Mouse (Mus musculus): Measurements from ENCODE around the gene Gskip. TPM values are rescaled to one million over a fixed set of nuclear protein-coding genes. Genes with fewer than 3 reads are reported as not detected.
A peak's percentile ranks its signal among the peaks of the same experiment; 100 is the strongest.

The Gskip gene
- polyA plus RNA-seq, 1 experiment from 2014 or later: 29.4 TPM

DNA sequence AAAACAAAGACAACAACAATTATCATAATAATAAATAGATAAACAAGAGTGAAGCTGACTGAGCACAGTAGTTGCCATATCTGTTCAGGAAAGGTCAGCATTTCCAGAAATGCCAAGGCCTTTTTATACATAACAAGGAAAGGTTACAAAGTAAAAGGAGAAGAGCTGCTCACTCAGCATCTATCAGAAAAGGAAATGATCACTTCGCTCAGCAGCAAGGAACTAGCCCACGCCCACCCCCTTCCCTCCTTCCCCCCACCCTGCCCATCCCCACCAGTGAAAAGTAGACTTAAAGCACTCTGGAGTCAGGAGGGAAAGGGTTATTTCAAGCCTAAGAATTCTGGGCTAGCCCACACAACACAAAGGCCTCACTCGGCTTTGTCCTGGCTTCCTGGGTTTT, 35.6 kb downstream of the Gskip start:
- Histone ChIP-seq H3K9ac (replicated peaks; ENCODE audit: low read length) (no peak overlapping the region), H3K27ac (ENCODE audit: low read length) (no peak overlapping the region), H3K4me1 (ENCODE audit: insufficient read depth, low read length) (no peaks in the 10 kb centered on the region), H3K36me3 (ENCODE audit: insufficient read depth, low read length) (no peaks in the 10 kb centered on the region), H3K4me3 (ENCODE audit: low read length) (no peak overlapping the region), H3K27me3 (ENCODE audit: insufficient read depth, low read length) (no peaks in the 10 kb centered on the region), H3K4me2 (replicated peaks; ENCODE audit: low read depth, low read length) (no peak overlapping the region), H3K9me3 (ENCODE audit: low read length) (no peaks in the 10 kb centered on the region)
- ATAC-seq (ENCODE audit: low FRiP score, low TSS enrichment): no peak
- WGBS: 69% methylated on average over 3 of the region's 3 CpGs

DNA sequence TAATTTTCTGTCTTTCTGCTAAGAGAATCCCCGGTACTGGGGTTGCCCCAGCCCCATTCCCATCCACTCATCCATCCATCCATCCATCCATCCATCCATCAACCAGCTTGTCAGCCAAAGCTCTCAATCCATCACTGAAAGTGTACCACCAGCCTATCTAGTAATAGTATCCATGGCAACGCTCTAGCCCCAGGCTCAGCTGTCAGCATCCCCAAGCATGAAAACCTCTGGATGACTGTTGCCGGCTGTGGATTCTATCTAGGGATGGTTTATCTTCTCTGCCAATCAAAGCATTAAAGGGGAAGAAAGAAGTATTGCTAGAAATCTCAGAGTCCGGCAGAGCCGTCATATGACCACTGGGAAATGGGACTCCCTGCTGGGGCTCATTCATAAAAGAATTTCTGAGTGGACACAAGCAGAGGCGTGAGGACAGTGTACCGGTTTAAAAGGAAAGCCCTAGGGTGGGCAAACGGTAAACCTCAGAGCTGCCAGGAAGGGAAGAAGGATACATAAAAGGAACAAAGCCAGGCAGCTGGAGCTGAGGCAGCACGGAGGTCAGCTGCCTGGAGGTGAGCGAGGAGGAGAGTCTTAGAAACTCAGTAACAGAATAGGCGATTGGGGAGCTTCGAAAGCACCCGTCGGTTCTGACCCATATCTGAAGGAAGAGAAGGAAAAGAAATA, 37.0 kb downstream of the Gskip start:
- Histone ChIP-seq H3K4me3 (ENCODE audit: low read length) (no peak overlapping the region), H3K4me2 (replicated peaks; ENCODE audit: low read depth, low read length) (no peak overlapping the region), H3K27me3 (ENCODE audit: insufficient read depth, low read length) (no peaks in the 10 kb centered on the region), H3K27ac (ENCODE audit: low read length) (no peak overlapping the region), H3K9ac (replicated peaks; ENCODE audit: low read length) (no peak overlapping the region), H3K4me1 (ENCODE audit: insufficient read depth, low read length) (no peaks in the 10 kb centered on the region), H3K9me3 (ENCODE audit: low read length) (no peaks in the 10 kb centered on the region), H3K36me3 (ENCODE audit: insufficient read depth, low read length) (no peaks in the 10 kb centered on the region)
- WGBS: 72% methylated on average over 14 of the region's 14 CpGs
- ATAC-seq (ENCODE audit: low FRiP score, low TSS enrichment): no peak

DNA sequence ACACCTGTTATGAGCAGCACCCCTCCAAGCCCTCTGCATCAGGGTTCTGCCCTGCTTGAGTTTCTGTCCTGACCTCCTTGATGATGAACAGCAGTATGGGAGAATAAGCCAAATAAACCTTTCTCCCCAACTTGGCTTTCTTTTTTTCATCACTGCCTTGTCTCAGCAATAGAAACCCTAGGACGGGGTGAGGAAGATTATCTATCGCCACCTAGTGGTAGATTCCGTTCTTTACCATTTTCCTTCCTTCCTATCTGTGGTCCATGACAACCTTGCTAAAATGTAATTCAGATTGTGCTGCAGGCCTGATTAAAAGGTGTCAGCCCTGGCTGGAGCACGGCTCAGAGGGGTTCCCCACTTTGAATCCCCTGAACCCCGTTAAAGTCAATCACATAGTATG, 38.0 kb downstream of the Gskip start:
- ATAC-seq (ENCODE audit: low FRiP score, low TSS enrichment): peak; percentile 29; the same call in 1 of the 2 replicates
- Histone ChIP-seq H3K4me1 (ENCODE audit: insufficient read depth, low read length) (no peaks in the 10 kb centered on the region), H3K27ac (ENCODE audit: low read length) (no peak overlapping the region), H3K27me3 (ENCODE audit: insufficient read depth, low read length) (no peaks in the 10 kb centered on the region), H3K9me3 (ENCODE audit: low read length) (no peaks in the 10 kb centered on the region), H3K4me2 (replicated peaks; ENCODE audit: low read depth, low read length) (no peak overlapping the region), H3K36me3 (ENCODE audit: insufficient read depth, low read length) (no peaks in the 10 kb centered on the region), H3K4me3 (ENCODE audit: low read length) (no peak overlapping the region), H3K9ac (replicated peaks; ENCODE audit: low read length) (no peak overlapping the region)
- 3% methylated on average over 5 of the region's 5 CpGs for WGBS

DNA sequence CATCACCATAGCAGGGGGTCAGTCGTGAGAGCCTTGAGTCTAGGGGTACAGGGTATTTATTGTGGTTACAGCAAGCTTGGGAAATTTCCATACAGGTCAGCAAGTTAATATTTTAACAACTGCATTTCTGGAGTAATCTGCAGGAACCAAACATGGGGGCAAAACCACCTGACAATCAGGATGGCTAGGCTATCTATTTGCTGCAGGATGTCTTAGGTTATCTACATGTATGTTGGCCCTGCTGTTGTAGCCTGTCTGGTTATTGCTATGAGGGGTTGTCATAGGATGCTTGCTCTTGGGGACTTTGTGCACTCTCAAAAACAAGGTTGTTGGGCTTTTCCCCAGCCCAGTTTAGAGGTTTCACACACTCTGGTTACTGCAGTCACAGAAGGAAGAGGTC, 40.0 kb downstream of the Gskip start:
- H3K4me2 ChIP-seq (replicated peaks; ENCODE audit: low read depth, low read length): no peak overlapping the region

DNA sequence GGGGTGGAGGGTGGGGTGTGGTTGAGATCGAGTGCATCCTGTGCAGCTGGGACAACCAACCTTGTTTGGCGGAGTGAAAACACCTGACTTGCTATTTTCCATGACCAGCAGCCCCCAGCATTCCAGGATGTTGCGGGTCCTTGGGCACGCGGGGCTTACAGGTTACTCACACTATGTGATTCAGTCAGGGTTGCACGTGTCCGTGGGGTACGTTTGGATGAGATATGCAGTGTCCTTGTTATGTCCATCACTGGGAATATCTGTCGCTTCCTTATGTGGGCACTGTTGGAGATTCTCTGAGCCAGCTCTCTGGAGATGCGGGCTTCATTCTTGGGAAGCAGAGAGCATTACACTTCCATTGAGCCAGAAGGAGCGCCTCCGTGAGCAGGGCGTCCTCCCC, 41.1 kb downstream of the Gskip start:
- no peaks in the 10 kb centered on the region for H3K27me3 ChIP-seq (ENCODE audit: insufficient read depth, low read length)
- no peak overlapping the region for H3K9ac ChIP-seq (replicated peaks; ENCODE audit: low read length)
- H3K36me3 ChIP-seq (ENCODE audit: insufficient read depth, low read length): no peaks in the 10 kb centered on the region
- no peaks in the 10 kb centered on the region for H3K9me3 ChIP-seq (ENCODE audit: low read length)
- no peak overlapping the region for H3K4me2 ChIP-seq (replicated peaks; ENCODE audit: low read depth, low read length)
- H3K27ac ChIP-seq (ENCODE audit: low read length): no peak overlapping the region
- H3K4me3 ChIP-seq (ENCODE audit: low read length): no peak overlapping the region
- 75% methylated on average over 13 of the region's 13 CpGs for WGBS
- no peaks in the 10 kb centered on the region for H3K4me1 ChIP-seq (ENCODE audit: insufficient read depth, low read length)
- ATAC-seq (ENCODE audit: low FRiP score, low TSS enrichment): no peak

More for the DNA sequence above, 40.0 kb downstream of the Gskip start:
- Histone ChIP-seq H3K27ac (ENCODE audit: low read length) (no peak overlapping the region), H3K36me3 (ENCODE audit: insufficient read depth, low read length) (no peaks in the 10 kb centered on the region), H3K9ac (replicated peaks; ENCODE audit: low read length) (no peak overlapping the region), H3K4me3 (ENCODE audit: low read length) (no peak overlapping the region), H3K4me1 (ENCODE audit: insufficient read depth, low read length) (no peaks in the 10 kb centered on the region), H3K9me3 (ENCODE audit: low read length) (no peaks in the 10 kb centered on the region), H3K27me3 (ENCODE audit: insufficient read depth, low read length) (no peaks in the 10 kb centered on the region)
- WGBS: 50% methylated on average over 1 of the region's 1 CpGs
- no peak for ATAC-seq (ENCODE audit: low FRiP score, low TSS enrichment)

DNA sequence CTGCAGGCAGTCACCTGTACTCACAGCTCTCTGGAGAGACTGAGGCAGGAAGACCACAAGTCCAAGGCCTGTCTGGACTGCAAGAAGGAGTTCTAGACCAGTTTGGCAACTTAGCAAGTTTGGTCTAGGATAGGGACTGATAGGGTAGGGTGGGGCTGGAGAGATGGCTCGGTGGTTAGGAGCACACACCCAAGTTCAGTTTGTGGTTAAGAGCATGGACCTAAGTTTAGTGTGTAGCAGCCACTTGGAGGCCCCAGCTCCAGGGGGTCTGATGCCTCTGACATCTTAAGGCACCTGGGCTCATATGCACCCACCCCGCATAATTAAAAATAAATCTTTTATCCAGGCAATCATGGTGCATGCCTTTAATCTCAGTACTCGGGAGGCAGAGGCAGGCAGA, 42.6 kb downstream of the Gskip start:
- 94% methylated on average over 3 of the region's 3 CpGs for WGBS
- Histone ChIP-seq H3K4me1 (ENCODE audit: insufficient read depth, low read length) (no peaks in the 10 kb centered on the region), H3K9me3 (ENCODE audit: low read length) (no peaks in the 10 kb centered on the region), H3K4me2 (replicated peaks; ENCODE audit: low read depth, low read length) (no peak overlapping the region), H3K27ac (ENCODE audit: low read length) (no peak overlapping the region), H3K4me3 (ENCODE audit: low read length) (no peak overlapping the region), H3K36me3 (ENCODE audit: insufficient read depth, low read length) (no peaks in the 10 kb centered on the region), H3K9ac (replicated peaks; ENCODE audit: low read length) (no peak overlapping the region), H3K27me3 (ENCODE audit: insufficient read depth, low read length) (no peaks in the 10 kb centered on the region)
- no peak for ATAC-seq (ENCODE audit: low FRiP score, low TSS enrichment)

DNA sequence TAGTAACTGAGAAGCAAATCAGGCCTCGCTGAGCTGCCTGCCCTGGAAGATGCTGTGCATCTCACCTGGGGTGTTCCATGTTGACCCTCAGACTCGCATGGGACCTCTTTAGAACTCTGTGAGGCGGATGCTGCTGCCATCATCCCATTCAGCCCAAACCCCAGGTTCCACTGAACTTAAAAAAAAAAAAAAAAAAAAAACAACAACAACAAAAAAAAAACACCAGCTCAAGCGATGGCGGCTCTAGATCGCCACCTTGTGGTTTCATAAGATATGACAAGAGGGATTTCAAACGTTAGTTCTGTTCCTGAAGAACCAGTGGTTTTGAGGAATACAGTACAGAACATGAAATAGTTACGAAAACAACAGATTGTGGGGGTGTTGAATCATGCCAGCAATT, 43.3 kb downstream of the Gskip start:
- H3K4me3 ChIP-seq (ENCODE audit: low read length): no peak overlapping the region
- no peak overlapping the region for H3K27ac ChIP-seq (ENCODE audit: low read length)
- no peak overlapping the region for H3K4me2 ChIP-seq (replicated peaks; ENCODE audit: low read depth, low read length)
- ATAC-seq (ENCODE audit: low FRiP score, low TSS enrichment): no peak
- H3K9me3 ChIP-seq (ENCODE audit: low read length): no peaks in the 10 kb centered on the region
- 28% methylated on average over 8 of the region's 8 CpGs for WGBS
- H3K27me3 ChIP-seq (ENCODE audit: insufficient read depth, low read length): no peaks in the 10 kb centered on the region
- H3K4me1 ChIP-seq (ENCODE audit: insufficient read depth, low read length): no peaks in the 10 kb centered on the region
- H3K9ac ChIP-seq (replicated peaks; ENCODE audit: low read length): no peak overlapping the region
- H3K36me3 ChIP-seq (ENCODE audit: insufficient read depth, low read length): no peaks in the 10 kb centered on the region

DNA sequence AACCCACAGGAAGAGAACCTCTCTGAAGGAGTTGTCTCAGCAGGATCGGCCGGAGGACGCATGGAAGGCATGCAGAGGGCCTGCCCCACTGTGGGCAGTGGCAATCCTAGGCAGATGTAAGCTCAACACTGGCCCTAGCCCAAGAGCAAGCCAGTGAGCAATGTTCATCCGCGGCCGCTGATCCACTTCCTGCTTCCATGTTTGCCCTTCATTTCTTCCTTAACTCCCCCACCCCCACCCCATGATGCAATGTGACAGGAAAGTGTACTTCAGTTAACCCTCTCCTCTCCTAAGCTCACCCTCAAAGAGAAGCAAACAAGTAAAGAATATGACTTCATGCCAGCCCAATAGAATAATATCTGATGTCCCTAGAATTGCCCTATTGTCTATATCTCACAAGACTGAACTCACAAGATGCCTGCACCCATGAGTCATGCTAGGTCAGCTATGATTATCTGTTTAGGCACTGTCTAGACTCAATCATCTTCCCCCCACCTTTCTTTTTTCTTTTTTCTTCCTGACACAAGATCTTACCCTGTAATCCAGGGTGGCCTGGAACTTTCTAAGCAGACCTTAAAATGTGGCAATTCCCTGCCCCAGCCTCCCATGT, 46.3 kb downstream of the Gskip start:
- 72% methylated on average over 6 of the region's 6 CpGs for WGBS

DNA sequence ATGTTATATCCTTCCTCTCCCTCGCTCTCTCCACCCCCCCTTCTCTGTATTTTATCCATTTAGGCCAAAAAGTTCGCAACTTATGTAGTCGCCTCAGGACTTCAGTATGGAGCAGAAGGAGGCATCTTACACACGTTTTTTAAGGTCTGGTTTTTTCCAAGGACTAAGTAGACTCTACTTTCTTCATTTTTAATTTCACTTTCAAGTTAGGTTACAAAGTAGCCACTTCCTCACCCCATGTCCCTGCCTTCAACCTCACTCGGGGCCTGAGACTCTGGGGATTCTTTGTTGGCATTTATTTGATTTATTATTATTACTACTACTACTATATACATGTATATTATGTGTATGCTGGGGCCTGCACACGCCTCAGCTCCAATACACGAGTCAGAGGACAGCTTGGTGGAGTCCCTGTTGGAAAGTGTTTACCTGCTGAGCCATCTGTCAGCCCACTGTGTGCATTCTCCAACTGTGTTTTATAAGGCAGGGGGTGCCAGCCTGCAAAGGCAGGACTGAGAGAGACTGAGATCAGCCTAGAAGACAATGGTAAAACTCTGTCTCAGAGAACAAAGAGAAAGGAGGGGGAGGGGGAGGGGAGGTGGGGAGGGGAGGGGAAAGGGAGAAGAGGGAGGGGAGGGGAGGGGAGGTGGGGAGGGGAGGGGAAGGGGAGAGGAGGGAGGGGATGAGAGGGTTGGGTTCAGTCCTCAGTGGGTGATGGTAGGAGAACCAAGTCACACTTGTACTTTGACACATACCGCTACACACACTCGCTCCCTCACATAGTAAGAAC, 48.9 kb downstream of the Gskip start:
- no peak overlapping the region for H3K27ac ChIP-seq (ENCODE audit: low read length)
- no peaks in the 10 kb centered on the region for H3K36me3 ChIP-seq (ENCODE audit: insufficient read depth, low read length)
- H3K4me1 ChIP-seq (ENCODE audit: insufficient read depth, low read length): no peaks in the 10 kb centered on the region
- no peak for ATAC-seq (ENCODE audit: low FRiP score, low TSS enrichment)
- H3K9ac ChIP-seq (replicated peaks; ENCODE audit: low read length): no peak overlapping the region
- no peak overlapping the region for H3K4me3 ChIP-seq (ENCODE audit: low read length)
- H3K27me3 ChIP-seq (ENCODE audit: insufficient read depth, low read length): no peaks in the 10 kb centered on the region
- no peaks in the 10 kb centered on the region for H3K9me3 ChIP-seq (ENCODE audit: low read length)
- WGBS: 73% methylated on average over 9 of the region's 9 CpGs
- H3K4me2 ChIP-seq (replicated peaks; ENCODE audit: low read depth, low read length): no peak overlapping the region

More for the DNA sequence above, 46.3 kb downstream of the Gskip start:
- H3K4me1 ChIP-seq (ENCODE audit: insufficient read depth, low read length): no peaks in the 10 kb centered on the region
- H3K36me3 ChIP-seq (ENCODE audit: insufficient read depth, low read length): no peaks in the 10 kb centered on the region
- H3K4me2 ChIP-seq (replicated peaks; ENCODE audit: low read depth, low read length): no peak overlapping the region
- no peaks in the 10 kb centered on the region for H3K9me3 ChIP-seq (ENCODE audit: low read length)
- H3K27ac ChIP-seq (ENCODE audit: low read length): no peak overlapping the region
- H3K9ac ChIP-seq (replicated peaks; ENCODE audit: low read length): no peak overlapping the region
- ATAC-seq (ENCODE audit: low FRiP score, low TSS enrichment): no peak
- no peak overlapping the region for H3K4me3 ChIP-seq (ENCODE audit: low read length)
- no peaks in the 10 kb centered on the region for H3K27me3 ChIP-seq (ENCODE audit: insufficient read depth, low read length)
